Mouse (Mus musculus): ENCODE results near the gene Amt.
"Not testable (repeated sequence)": the region's sequence is repeated elsewhere in the genome, so short reads cannot be mapped to it uniquely, and the experiment has no call there.

The Amt gene

GRCm38 (mm10) chr9:108296453-108297355 lies at the start of gene Amt:
Gene Amt (plus strand): TSS chr9:108296853.
- in situ Hi-C loops (cut with MboI; ENCODE audit: unreplicated experiment in 2 of 2): no loop called here

GRCm38 (mm10) chr9:108248957-108249356 lies 47.7 kb upstream of the Amt start:
- in situ Hi-C loops (cut with MboI; ENCODE audit: unreplicated experiment in 2 of 2): no loop called here

- in situ Hi-C loops (cut with MboI; ENCODE audit: unreplicated experiment in 2 of 2): no loop called here
Observed at GRCm38 (mm10) chr9:108251877-108252276, 44.8 kb upstream of the Amt start.

- in situ Hi-C loops (cut with MboI; ENCODE audit: unreplicated experiment in 2 of 2): no loop called here
Observed at GRCm38 (mm10) chr9:108252766-108253165, 43.9 kb upstream of the Amt start.

GRCm38 (mm10) chr9:108260526-108260925 lies 36.1 kb upstream of the Amt start:
- in situ Hi-C loops (cut with MboI; ENCODE audit: unreplicated experiment in 2 of 2): no loop called here

GRCm38 (mm10) chr9:108261865-108262264 lies 34.8 kb upstream of the Amt start:
- in situ Hi-C loops (cut with MboI; ENCODE audit: unreplicated experiment in 2 of 2): no loop called here

- in situ Hi-C loops (cut with MboI; ENCODE audit: unreplicated experiment in 2 of 2): no loop called here
Observed at GRCm38 (mm10) chr9:108262494-108263049, 34.1 kb upstream of the Amt start.

GRCm38 (mm10) chr9:108263131-108263681 lies 33.4 kb upstream of the Amt start:
- in situ Hi-C loops (cut with MboI; ENCODE audit: unreplicated experiment in 2 of 2): no loop called here

- in situ Hi-C loops (cut with MboI; ENCODE audit: unreplicated experiment in 2 of 2): no loop called here
Observed at GRCm38 (mm10) chr9:108263690-108264190, 32.9 kb upstream of the Amt start, which contains the start of gene Dag1. Gene Dag1 (minus strand): TSS chr9:108263958.

- in situ Hi-C loops (cut with MboI; ENCODE audit: unreplicated experiment in 2 of 2): no loop called here
Observed at GRCm38 (mm10) chr9:108264191-108264921, 32.3 kb upstream of the Amt start.

GRCm38 (mm10) chr9:108266261-108266935 lies 30.3 kb upstream of the Amt start:
- in situ Hi-C loops (cut with MboI; ENCODE audit: unreplicated experiment in 2 of 2): no loop called here

GRCm38 (mm10) chr9:108267691-108268090 lies 29.0 kb upstream of the Amt start:
- in situ Hi-C loops (cut with MboI; ENCODE audit: unreplicated experiment in 2 of 2): no loop called here

- in situ Hi-C loops (cut with MboI; ENCODE audit: unreplicated experiment in 2 of 2): not testable (repeated sequence)
Observed at GRCm38 (mm10) chr9:108268701-108269100, 28.0 kb upstream of the Amt start.

- in situ Hi-C loops (cut with MboI; ENCODE audit: unreplicated experiment in 2 of 2): loop anchor here (5.0 to 10.0 kb wide), 2 partner anchors 65 to 137 kb away; no protein-coding TSS in a partner anchor
Observed at GRCm38 (mm10) chr9:108271941-108272340, 24.7 kb upstream of the Amt start.

GRCm38 (mm10) chr9:108272691-108273090 lies 24.0 kb upstream of the Amt start:
- in situ Hi-C loops (cut with MboI; ENCODE audit: unreplicated experiment in 2 of 2): loop anchor here (5.0 to 10.0 kb wide), 2 partner anchors 65 to 138 kb away; no protein-coding TSS in a partner anchor

- in situ Hi-C loops (cut with MboI; ENCODE audit: unreplicated experiment in 2 of 2): loop anchor here (5.0 to 10.0 kb wide), 2 partner anchors 66 to 139 kb away; no protein-coding TSS in a partner anchor
Observed at GRCm38 (mm10) chr9:108273485-108273884, 23.2 kb upstream of the Amt start.

GRCm38 (mm10) chr9:108274476-108275330 lies 21.9 kb upstream of the Amt start:
- in situ Hi-C loops (cut with MboI; ENCODE audit: unreplicated experiment in 2 of 2): loop anchor here (5.0 to 10.0 kb wide), 4 partner anchors 67 to 177 kb away; no protein-coding TSS in a partner anchor

- in situ Hi-C loops (cut with MboI; ENCODE audit: unreplicated experiment in 2 of 2): loop anchor here (5.0 to 10.0 kb wide), 3 partner anchors 138 to 178 kb away; no protein-coding TSS in a partner anchor
Observed at GRCm38 (mm10) chr9:108275331-108275659, 21.4 kb upstream of the Amt start.

Measured in v-Abl transformed pro-B cells (cell line).